Mouse (Mus musculus) adrenal gland, postnatal 25 days (tissue): Measurements from ENCODE around the gene Fbp1. TPM values are rescaled to one million over a fixed set of nuclear protein-coding genes. Genes with fewer than 3 reads are reported as not detected.
"Not testable (repeated sequence)": the region's sequence is repeated elsewhere in the genome, so short reads cannot be mapped to it uniquely, and the experiment has no call there.

ENCODE experiments used
- DNase-seq: peaks from one replicate; pipeline ENCODE4 v3.0.0; 2021; ENCODE audit warnings: mixed read lengths
- long read RNA-seq: library from polyadenylated mRNA; stranded (forward); transcript quantifications from one replicate; pipeline ENCODE4 v2.0.0, GENCODE M21; 2021
- total RNA-seq: library from RNA; stranded (reverse); gene quantifications from 2 replicates; pipeline ENCODE4 v1.2.3, GENCODE M21; 2021

The Fbp1 gene
- 0.70 and 10.3 TPM in 2 replicates for total RNA-seq
- long read RNA-seq, transcript Fbp1-201 (7 exons, 1,479 nt) = major isoform, 578 of 634 reads
- long read RNA-seq, partial matches to known transcripts = 44 of 634 reads
- long read RNA-seq, other reads (novel, unspliced or antisense) = 12 of 634 reads

DNA sequence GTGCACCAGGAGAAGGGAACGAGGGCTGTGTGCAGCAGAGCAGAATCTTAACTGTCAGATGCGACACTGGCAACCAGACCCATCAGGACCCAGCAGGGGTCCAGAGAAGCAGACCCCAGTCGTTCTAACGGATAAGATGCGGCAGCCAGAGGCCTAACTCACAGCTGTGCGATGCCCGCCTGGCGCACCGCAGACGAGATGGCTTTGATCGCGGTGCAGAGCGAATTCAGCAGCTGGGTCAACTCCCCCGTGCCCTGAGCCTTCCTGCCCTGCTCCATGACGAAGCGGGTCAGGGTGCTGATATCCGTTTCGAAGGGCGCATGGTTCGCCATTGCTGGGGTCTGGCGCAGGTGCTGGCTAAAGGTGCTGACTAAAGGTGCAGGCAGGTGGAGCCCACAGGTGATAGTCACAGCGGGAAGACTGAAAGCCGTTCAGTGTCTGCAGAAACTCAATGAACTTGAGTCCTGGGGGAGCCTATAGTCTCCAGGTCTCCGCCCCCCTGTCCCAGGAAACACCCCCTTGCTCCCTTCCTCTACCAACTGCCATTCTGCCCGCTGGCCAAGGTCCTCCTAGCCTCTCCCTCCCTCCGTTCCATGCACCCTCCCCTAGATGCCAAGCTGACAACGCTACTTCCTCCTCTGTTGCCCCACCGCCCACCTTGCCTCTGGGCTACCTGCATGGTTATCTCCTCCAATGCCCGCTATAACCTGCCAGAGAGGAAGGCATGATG lies at the start of gene Fbp1:
Fbp1 (minus strand) TSS at position 571 of the 730 bp plus-strand sequence.
- no peak for DNase-seq

DNA sequence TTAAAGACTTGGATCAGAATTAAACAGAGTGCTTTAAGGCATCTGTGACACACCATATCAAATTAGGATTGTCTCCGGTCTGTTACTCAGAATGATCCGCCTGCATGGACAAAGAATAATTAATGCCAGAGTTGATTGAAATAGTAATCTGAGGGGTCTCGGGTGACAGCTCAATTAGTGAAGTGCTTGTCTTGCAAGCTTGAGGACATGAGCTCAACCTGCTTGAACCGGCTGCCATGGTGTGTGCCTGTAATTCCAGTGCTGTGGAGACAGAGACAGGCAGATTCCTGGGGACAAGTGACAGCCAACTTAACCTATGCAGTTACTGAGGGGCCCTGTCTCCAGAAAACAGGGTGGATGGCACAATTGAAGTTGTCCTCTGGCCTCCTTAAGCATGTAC lies 44.4 kb upstream of the Fbp1 start:
- DNase-seq = no peak

DNA sequence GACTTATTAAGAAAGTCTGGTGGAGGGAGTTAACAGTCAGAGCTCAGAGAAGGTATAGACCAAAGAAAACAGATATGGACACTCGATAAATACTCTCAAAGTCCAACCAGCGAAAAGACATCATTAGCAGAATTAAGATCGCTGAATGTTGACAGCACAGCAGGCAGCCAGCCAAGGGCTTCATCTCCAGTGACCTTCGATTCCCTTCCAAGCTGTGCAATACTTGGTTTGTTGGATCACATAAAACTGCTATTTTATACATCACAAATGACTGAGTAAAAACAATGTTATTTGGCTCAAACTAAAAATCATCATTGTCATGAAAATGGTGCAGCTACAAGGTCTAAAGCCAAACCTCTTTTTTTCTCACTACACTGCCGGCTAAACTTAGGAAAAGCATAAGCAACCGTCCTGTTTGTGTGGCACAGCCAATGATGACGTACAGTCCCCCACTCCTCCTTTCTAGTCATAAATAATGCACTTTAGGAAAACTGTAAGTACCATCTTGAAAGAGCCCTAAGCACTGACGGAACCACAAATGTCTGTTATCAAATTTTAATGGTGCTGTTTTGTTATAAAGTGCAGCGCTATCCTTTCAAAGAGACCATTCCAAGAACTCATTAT lies 41.8 kb upstream of the Fbp1 start:
- DNase-seq = peak; percentile 66

DNA sequence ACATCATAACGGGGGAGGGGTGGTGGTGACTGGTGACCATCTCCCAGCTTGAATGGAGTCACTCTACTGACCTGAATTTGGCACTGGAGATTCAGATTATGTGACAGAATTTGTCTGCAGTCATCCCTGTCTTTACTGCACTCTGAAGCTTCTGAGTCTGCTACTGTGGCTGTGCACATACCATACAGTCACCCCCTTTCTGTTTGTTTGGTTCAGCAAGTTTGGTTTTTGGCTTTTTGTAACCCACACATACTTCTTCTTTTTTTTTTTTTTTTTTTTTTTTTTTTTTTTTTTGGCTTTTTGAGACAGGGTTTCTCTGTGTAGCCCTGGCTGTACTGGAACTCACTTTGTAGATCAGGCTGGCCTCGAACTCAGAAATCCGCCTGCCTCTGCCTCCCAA lies 41.1 kb upstream of the Fbp1 start:
- not testable (repeated sequence) for DNase-seq

DNA sequence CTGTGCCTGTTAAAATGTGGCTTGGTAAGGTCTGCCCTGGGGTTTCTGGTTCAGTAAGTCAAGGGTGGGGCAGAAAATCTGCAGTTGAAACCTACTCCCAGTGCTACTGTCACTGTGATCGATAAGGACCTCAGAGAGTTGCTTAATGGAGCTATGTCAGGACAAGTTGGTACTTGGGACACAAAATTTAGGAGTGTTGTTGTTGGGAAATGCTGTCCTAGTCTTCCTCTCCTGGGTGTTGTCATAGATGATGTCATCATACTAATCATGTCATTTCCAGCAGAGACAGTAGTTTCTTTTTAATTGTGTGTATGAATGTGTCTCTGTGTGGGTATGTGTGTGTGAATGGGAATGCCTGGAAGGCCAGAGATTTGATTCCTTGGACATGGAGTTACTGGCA lies 39.4 kb upstream of the Fbp1 start:
- DNase-seq = no peak

DNA sequence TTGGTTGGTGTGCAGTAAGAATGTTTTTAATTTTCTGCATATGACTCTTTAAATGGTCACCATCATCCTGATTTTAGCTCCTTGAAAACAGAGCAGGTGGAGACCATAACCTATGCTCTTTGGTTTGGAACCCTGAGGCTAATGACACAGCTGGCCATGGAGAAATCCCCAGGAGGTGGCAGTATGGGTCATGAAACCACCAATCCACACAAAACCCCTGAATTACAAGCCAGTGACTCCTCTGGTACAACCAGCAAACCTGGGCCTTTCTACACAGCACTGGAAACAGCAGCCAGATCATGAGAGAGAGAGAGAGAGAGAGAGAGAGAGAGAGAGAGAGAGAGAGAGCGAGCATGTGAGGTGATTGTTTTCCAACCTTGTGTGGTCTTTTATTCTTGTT lies 38.4 kb upstream of the Fbp1 start:
- DNase-seq = peak; percentile 48

DNA sequence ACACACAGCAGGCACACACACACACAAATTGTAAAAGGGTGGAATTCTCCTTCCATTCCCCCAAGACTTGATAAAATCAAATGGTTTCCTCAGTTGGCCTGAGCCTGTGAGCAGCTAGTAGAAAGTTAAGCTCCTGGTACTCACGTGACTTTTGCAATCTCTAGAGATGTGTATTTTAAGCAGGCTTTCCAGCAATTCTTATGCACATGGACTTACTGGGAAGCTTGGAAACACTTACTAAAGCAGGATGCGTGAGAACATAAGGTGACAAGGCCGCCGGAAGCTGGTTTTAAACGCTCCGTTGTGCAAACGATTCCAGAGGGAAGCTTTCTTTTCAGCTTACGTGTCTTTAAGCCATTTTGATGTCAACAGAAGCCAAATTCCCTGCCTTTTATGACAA lies 35.1 kb upstream of the Fbp1 start:
- no peak for DNase-seq

DNA sequence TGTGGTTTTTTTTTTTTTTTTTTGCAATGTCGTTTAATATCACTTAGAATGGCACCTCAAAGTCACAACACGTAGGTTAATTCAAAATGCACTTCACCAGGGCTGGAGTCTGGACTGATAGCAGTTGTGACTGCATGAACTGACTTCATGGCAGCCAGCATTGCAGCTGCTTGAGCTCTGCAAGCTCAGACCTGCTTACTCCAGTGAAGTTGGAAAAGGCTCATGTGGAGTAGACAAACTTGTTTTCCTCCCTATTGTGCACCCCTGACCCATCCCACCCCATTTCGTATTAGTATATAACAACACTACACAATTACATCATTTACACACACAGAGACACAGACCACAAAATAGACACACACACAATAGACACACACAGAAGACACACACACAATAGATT lies 34.6 kb upstream of the Fbp1 start:
- DNase-seq = no peak

DNA sequence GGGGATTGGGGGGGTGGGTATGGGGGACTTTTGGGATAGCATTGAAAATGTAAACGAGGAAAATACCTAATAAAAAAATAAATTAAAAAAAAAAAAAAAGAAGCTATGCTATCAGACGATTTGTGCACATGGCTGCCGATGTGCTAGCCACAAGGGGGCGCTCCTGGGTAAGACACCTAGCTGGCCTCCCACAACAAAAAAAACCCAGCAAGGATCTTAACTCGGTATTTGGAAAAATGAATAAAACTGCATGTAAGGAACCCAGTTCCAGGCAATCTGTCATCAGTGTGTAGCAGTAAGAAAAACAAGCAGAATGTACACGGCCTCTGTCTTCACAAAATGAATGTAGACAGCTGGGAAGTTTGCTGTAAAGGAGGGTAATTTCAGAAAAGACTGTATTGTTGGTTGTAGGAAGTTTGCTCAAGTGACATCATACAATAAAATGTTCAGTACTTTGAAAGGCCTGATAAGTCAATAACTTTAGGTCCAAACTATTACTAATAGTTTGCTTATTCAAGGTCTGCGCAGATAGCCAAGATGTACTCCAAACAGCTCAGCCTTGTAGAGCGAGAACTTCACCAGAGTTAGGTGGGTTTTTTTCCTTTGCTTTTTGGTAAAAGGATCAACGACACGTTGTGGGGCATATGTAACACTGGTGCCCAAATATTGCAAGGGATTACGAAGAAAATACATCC lies 31.7 kb upstream of the Fbp1 start:
- peak; percentile 87 for DNase-seq

DNA sequence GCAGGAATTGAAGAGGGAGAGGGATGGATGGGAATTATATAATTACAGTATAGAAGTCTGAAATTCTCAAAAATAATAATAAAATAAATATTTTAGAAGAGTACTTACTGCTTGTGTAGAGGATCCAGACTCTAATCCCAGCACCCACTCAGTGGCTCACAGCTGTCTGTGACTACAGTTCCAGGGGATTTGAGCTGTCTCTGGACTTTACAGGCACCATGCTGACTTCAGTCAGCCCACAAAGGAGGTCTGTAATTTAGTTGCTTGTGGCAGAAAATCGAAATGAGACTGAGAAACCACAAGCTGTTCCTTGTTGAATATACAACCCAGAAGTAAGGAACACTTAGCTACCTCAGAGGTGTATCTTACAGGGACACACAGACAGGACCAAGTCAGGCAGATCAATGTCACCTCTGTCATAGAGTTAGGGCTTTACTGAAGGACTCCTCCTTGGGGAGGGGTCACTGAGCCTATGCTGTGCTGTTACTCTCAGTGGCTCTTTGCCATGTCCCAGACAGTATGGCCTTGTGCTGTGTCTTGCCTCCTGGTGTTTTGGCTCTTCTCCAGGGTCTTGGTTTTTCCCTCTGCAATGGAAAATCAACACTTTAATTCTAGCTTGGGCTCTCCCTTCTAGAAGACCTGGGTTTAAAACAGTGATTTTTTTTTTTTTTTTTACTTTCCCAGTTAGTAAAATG lies 29.5 kb upstream of the Fbp1 start:
- DNase-seq = peak; percentile 15

DNA sequence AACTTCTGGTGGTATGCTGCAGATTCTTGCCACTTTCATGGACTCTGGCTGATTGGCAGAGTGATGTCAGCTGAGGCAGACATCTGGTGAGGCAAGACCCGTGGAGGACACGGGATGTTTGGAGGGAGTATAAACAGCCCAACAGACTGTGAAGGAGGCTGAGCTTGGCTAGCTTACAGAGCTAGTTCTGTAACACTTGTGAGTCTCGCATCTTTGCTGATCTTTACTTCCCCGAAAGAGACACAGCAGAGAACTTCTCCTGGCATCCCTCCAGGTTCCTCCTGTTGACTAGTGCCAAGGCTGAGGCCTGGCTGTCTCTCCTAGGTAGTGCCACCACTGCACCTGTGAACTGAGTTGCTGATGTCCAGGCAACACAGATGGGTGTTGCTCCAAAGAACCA lies 28.6 kb upstream of the Fbp1 start:
- DNase-seq = no peak

DNA sequence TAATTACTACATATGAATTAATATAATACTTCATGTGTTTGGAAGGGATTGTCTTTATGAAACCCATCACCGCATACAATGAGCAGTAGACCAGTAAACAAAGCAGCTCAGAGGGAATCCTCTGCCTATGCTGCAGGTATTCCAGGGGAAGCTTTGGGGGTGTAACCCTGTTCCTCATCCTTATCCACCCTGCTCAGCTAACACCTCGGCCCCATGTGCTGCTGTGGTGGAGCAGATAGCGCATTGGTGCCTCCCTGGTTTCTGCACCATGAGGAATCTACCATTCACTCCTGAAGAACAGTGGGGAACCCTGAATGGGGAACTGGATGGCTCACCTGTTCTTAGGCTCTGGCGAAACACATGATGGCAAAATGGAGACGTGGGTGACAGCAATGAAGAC lies 23.5 kb upstream of the Fbp1 start:
- no peak for DNase-seq

DNA sequence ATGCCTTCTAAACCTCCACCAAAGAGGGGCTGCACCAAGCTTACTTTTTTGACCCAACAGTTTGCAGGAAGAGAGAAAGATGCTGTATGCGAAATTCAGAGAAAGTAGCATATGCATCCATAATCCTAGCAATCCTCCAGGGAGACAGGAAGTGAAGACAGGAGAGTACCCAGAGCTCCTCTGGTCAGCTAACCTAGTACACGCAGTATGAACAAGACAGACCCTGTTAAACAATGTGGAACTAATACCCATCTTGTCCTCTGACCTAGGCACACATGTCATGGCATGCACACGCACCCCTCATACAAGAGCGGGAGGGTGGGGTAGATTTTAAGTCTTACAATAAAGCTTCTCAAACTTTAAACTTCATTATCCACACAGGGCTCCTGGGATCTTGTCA lies 22.1 kb upstream of the Fbp1 start:
- no peak for DNase-seq

DNA sequence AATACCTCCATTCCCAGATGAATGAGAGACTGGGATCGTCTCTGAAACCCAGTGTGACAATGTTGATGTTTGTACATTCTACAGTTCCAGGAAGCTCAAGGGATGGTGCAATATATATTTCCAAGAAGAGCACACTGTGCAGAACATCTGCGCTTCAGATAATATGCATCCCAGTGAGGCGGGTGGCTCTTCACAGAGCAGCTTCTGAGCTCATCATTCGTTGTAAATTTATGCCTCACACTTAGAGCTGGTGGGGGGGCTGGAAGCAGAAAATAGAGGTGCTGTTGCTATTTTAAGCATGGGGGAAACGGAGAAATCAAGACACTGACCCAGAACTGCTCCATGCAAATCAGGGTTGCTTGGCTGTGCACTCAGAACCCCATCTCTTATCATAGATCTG lies 21.7 kb upstream of the Fbp1 start:
- no peak for DNase-seq

DNA sequence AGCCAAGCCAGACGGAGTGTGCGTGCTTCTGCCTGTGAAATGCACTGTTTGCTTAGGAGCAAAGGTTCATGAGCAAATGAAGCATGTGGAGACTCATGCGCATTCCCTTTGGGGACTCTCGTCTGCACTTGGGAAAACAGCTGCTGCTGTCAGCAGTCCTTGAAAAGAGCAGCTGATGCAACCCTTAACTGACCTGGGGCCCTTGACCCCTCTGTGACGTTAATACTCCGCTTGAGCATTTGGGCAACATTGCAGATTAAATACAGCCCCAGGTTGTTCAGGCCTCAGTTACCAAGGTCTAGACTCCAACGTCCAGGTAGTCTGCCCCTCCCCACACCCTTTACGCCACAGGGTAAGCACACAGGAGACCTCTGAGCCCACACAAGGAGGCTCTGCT lies 20.1 kb upstream of the Fbp1 start:
- DNase-seq = peak; percentile 30

DNA sequence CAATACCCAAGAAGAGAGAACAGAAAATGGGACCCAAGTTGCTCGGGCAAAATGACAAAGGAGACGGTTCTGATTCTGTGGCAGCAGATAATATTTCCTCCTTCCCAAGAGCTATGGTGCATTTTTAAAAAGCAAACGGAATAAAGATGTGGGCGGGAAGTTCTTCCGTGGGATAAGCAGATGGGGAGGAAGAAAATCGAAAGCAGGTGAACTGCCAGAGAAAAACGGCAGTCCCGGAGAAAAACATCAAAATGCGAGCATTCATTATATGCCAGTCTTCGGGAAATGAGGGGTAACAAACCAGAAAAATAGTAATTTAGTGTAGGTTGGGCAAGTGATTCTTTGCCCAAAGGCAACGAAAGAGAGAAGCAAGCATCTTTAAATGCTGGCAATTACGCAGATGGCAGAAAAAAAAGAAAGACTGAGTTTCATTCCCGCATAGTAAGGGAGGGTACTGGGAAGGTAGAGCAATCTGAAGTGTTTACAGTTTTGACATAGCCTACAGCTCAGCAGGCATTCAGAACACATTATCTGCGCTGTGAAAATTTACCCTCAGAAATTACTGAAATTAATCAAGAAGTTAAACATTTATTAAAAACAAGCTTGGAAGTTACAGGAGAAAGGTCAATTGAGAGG lies 19.6 kb upstream of the Fbp1 start:
- no peak for DNase-seq

DNA sequence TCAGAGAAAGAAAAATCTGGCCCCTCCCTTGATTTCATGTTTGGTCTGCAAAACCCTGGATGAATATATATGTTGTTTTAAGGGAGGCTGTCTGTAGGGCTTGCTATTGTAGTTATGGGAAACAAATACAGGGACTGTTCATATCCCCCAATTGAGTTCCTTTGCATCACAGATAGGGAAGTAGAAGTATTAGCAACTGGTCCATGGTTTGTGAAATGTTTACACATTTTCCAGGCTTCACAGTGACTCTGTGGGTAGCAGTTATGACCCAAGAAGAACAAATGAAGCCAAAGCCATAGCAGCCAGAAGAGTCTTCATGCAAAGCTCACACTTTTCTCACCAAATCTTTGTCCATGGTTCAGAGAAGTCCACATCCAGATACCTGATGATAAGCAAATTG lies 13.1 kb upstream of the Fbp1 start:
- no peak for DNase-seq

DNA sequence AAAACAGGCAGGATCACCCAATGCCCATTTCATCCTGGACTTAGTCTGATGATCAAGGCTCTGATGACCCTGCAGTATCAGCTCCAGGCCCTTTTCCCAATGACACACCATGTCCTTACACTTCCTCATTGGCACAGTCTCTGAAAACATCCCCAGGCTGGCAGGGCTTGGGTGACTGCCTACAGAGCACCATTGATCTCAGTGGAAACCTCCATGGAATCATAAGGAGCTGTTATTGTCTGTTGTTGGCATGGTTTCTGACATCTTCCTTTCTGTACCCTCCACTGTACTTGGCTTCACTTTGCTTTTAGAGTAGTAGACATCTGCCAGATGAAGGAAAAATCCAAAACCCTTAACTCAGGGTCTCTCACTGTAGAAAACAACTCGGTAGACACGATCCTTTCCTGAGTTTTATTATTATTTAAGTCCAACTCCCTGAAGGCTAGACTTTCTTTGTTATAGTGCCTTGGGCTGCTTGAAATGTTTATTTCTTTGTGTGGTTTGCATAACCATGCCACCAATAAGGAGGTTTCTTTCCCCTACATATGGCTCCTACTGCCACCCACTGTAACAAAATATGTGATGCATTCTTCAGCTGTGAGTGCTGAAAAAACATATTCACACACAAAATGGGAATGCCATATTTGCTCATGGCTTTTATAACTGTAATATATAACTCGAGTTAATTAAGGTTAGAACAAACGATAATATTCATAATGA lies 10.0 kb upstream of the Fbp1 start:
- DNase-seq = no peak

DNA sequence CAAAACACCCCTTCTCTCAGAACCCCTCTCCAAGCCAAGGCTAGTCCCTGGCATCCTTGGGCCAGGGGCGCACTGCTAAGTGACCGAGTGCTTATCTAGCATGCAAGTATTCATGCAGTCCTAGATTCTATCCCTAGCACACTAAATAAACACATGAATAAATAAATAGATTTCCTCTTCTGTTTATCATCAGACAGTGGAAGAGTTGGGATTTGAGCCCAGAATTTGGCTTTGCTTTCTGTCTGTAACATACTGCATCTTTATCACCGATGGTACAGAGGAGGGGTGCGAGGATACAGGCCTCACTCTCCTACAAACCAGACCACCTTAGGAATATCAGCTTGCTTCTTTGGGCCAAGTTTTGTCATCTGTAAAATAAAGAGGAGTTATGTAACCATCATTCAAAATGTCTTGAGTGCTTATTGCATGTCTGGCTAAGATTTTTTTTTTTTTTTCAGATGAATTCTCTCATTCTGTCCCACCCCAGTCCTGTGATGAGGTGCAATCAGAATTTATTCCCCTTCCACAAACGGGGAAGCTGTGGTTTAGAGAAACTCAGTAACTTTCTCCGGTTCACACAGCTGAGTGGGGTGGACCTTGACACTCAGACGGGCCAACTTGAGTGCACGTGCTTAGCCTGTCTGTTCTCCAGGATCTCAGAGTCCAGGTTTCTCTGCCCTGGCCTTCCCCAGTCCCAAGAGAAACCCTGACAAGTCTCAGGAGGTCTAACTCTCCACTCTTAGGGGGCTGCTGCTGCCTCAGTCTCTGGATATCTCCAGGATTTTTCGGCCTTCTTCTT lies 5.2 kb upstream of the Fbp1 start:
- DNase-seq = no peak

DNA sequence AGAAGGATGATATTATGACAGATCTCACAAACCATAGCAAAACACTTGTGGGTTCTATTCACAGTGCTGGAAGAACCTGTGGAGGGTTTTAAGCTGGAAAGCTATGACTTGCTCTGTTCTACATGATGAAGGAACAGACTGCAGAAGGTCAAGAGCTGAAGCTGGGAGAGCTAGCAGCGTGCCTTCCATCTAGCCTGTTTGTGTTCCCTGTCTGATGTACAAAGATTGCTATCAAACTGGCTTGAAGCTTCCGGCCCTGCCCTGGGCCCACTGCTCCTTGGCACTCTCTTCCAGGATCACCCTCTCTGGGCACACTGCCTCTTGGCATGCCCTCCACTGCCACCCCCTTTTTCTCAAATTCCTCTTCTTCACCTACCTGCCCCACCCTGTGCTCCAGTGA lies 1.2 kb upstream of the Fbp1 start:
- no peak for DNase-seq

DNA sequence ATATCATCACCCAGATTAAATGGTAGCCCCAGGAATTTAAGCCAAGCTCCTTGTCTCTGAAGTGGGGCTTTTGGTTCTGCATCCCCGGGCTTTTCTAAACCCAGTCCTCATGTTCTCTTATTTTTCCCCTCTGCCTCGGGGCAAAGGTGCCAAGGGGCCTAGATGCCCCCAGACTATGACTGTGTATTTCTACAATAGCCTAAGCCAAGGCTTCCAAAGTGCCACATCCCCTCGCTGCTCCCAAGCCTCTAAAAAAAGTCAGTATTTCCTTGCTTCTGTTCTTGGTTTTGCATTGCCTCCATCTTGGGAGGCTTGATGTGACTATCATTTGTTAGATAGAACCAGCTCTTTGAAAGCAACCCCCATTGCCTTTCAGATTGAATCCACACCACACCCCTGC lies 3.5 kb downstream of the Fbp1 start:
- no peak for DNase-seq
